Mouse (Mus musculus) activated CD4-positive, CD25-positive, alpha-beta regulatory T cell, adult 9 weeks (primary cell): ENCODE results near the gene Etv1. TPM values are rescaled to one million over a fixed set of nuclear protein-coding genes. Genes with fewer than 3 reads are reported as not detected.

Experiments
- polyA plus RNA-seq: library from polyadenylated mRNA; unstranded; fragments of 100-300 nt; shearing (Covaris generic); gene quantifications from one replicate; pipeline ENCODE4 v1.2.1, GENCODE M21; 2017

Etv1 gene
- 0.79 TPM for polyA plus RNA-seq

DNA sequence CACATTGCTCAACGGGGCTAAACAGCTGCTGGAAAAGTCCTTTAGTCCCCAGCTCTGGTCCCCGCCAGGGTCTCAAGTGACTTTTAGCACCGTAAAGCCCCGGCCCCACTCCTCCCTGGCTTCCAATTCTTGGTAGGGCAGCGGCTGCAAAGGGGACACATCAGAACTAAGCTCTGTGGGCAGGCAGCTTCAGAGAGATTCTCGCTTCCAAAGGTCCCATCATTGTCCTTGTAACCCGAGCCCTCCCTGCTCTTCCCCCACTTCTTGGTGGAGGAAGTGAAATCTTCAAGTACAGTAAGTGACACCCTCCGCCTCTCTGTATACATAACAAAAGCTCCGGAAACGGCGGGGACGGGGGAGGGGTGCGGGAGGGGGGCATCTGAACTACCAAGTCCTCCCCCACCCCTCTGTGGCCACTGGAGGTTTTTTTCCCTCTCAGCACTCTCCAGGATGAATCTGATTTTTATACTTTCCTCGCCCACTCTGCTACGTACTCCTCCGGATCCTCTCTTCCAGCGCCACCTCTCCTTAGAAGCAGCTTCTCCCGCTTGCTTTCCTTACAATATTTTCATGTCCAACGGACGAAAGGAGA, at the start of gene Etv1:
TSS of gene Etv1 (plus strand) at position 195 of the 592 bp plus-strand sequence.

